Comparison of ENCODE assay signal across 8 mouse cellular contexts in genomic region chr7:70355691-70356568, GRCm38 (mm10). TPM values are rescaled to one million over a fixed set of nuclear protein-coding genes. Genes with fewer than 3 reads are reported as not detected.
DNase-seq lines count a peak whose midpoint lies in the region; ATAC-seq lines count a peak whose summit lies in the region.

No protein-coding gene starts in this region.

- H3K4me3 ChIP-seq in heart, embryonic 11.5 days (ENCODE audit: low read depth, low read length), result peak overlapping the region; percentile 79
- peak overlapping the region; percentile 32 for H3K4me3 ChIP-seq in brown adipose tissue, adult 24 weeks (ENCODE audit: insufficient read depth, low read depth, low read length)
- H3K4me3 ChIP-seq in hindbrain, embryonic 10.5 days, result peak overlapping the region; percentile 93
- H3K4me3 ChIP-seq in midbrain, embryonic 11.5 days (ENCODE audit: low read depth, low read length), result peak overlapping the region; percentile 91

- 27% methylated on average over 5 of the region's 5 CpGs for WGBS in heart, embryonic 11.5 days (ENCODE audit: insufficient replicate concordance)
- WGBS in hindbrain, embryonic 10.5 days, result 5% methylated on average over 5 of the region's 5 CpGs
- 15% methylated on average over 5 of the region's 5 CpGs for WGBS in midbrain, embryonic 11.5 days

- no peak for ATAC-seq in heart, embryonic 11.5 days (replicated peaks; ENCODE audit: insufficient number of reproducible peaks, low FRiP score, low TSS enrichment)
- ATAC-seq in midbrain, embryonic 11.5 days (ENCODE audit: low FRiP score), result no peak
- ATAC-seq in erythroblast, adult 5-6 weeks (replicated peaks; ENCODE audit: low FRiP score, poor library complexity, severe bottlenecking), result no peak

- H3K4me1 ChIP-seq in heart, embryonic 11.5 days (ENCODE audit: control insufficient read depth, insufficient read depth, low read length), result 0 out of 2 replicates have a peak, but pooled peaks cover 3% of the 10 kb centered on the region
- H3K4me1 ChIP-seq in brown adipose tissue, adult 24 weeks (ENCODE audit: control insufficient read depth, insufficient read depth, insufficient read length, low read length), result peaks cover 20% of the 10 kb centered on the region
- H3K4me1 ChIP-seq in hindbrain, embryonic 10.5 days (replicated peaks), result peaks cover 56% of the 10 kb centered on the region
- H3K4me1 ChIP-seq in midbrain, embryonic 11.5 days (ENCODE audit: control insufficient read depth, insufficient read depth, low read length), result peaks cover 5% of the 10 kb centered on the region; the same call in 1 of the 2 replicates

- no peak overlapping the region for H3K27ac ChIP-seq in heart, embryonic 11.5 days (ENCODE audit: low read depth, low read length)
- H3K27ac ChIP-seq in brown adipose tissue, adult 24 weeks (replicated peaks; ENCODE audit: low read depth, low read length), result peak overlapping the region; percentile 8
- H3K27ac ChIP-seq in hindbrain, embryonic 10.5 days, result peak overlapping the region; percentile 99
- H3K27ac ChIP-seq in midbrain, embryonic 11.5 days (ENCODE audit: low read depth, low read length), result peak overlapping the region; percentile 69

- peaks cover 28% of the 10 kb centered on the region for H3K27me3 ChIP-seq in heart, embryonic 11.5 days (ENCODE audit: control insufficient read depth, insufficient read depth, low read length)
- H3K27me3 ChIP-seq in hindbrain, embryonic 10.5 days (ENCODE audit: insufficient read depth, poor library complexity, severe bottlenecking), result peaks cover 35% of the 10 kb centered on the region
- H3K27me3 ChIP-seq in midbrain, embryonic 11.5 days (ENCODE audit: control insufficient read depth, insufficient read depth, low read length), result peaks cover 33% of the 10 kb centered on the region

- H3K9me3 ChIP-seq in heart, embryonic 11.5 days (replicated peaks; ENCODE audit: control insufficient read depth, low read length), result no peaks in the 10 kb centered on the region
- no peaks in the 10 kb centered on the region for H3K9me3 ChIP-seq in hindbrain, embryonic 10.5 days
- no peaks in the 10 kb centered on the region for H3K9me3 ChIP-seq in midbrain, embryonic 11.5 days (ENCODE audit: control insufficient read depth, low read length)

- intact Hi-C loops in heart, postnatal 14 days (cut with DNase I), result no loop called here
- intact Hi-C loops in gastrocnemius, postnatal 36 days (cut with DNase I), result loop anchor here (5.0 kb wide), 1 partner anchor 286 kb away; no protein-coding TSS in a partner anchor

- H3K4me2 ChIP-seq in heart, embryonic 11.5 days, result peak overlapping the region; percentile 83
- H3K4me2 ChIP-seq in midbrain, embryonic 11.5 days, result peak overlapping the region; percentile 72

- H3K36me3 ChIP-seq in heart, embryonic 11.5 days (ENCODE audit: control insufficient read depth, insufficient read depth, low read length), result no peaks in the 10 kb centered on the region
- H3K36me3 ChIP-seq in hindbrain, embryonic 10.5 days, result peaks cover 60% of the 10 kb centered on the region
- no peaks in the 10 kb centered on the region; the same call in 1 of the 2 replicates for H3K36me3 ChIP-seq in midbrain, embryonic 11.5 days (ENCODE audit: control insufficient read depth, insufficient read depth, low read length)

- no peak for DNase-seq in heart, postnatal 14 days
- DNase-seq in hindbrain, embryonic 10.5 days (ENCODE audit: low spot score), result peak; percentile 31
- no peak for DNase-seq in midbrain, embryonic 11.5 days (ENCODE audit: low spot score, missing footprints)
- no peak for DNase-seq in urinary bladder, postnatal 10 days (ENCODE audit: low spot score)
- no peak for DNase-seq in gastrocnemius, postnatal 36 days

- H3K9ac ChIP-seq in heart, embryonic 11.5 days (ENCODE audit: low read depth, low read length), result peak overlapping the region; percentile 95
- peak overlapping the region; percentile 98 for H3K9ac ChIP-seq in midbrain, embryonic 11.5 days (ENCODE audit: low read length)

RNA-seq across cellular contexts. Expression of gene Nr2f2, which starts 10.6 kb away (rescaled TPM):
- polyA plus RNA-seq in heart, embryonic 11.5 days (2014; fragmentation: Nextera tagmentation; extraction: Ambion mirVana), result 30.4 and 34.4 TPM in 2 replicates
- total RNA-seq in heart, postnatal 14 days (2021), result 10 to 100 TPM; 24.8 to 26.9 TPM
- polyA plus RNA-seq in brown adipose tissue, adult 24 weeks (2012; ENCODE audit: insufficient read depth, insufficient read length, missing spikeins), result 10.5 and 14.5 TPM in 2 replicates
- 83.4 and 86.4 TPM in 2 replicates for polyA plus RNA-seq in hindbrain, embryonic 10.5 days (2016; fragmentation: Nextera tagmentation; extraction: Ambion mirVana)
- polyA plus RNA-seq in midbrain, embryonic 11.5 days (2014; fragmentation: Nextera tagmentation; extraction: Ambion mirVana), result 114 and 122 TPM in 2 replicates
- total RNA-seq in erythroblast, adult 5-6 weeks (2015; ENCODE audit: low replicate concordance), result not detected in 2 replicates
- not detected in 2 replicates for total RNA-seq in erythroblast, adult 5-6 weeks (2017; ENCODE audit: low replicate concordance)
- 10 to 100 TPM; 12.7 to 19.4 TPM for total RNA-seq in gastrocnemius, postnatal 36 days (2021)

Comparison
In these comparisons a context has a peak if more than half of its experiments do, and no peak if none do; other contexts are left out.
1. H3K4me3 ChIP-seq: peak in every context shown above with its lines; median percentile 93 in hindbrain, embryonic 10.5 days; 91 in midbrain, embryonic 11.5 days; 79 in heart, embryonic 11.5 days; 32 in brown adipose tissue, adult 24 weeks.